Mouse (Mus musculus): ENCODE measurements at regions not wholly inside any gene's neighbourhood (a gene's known extent, or its start where the extent isn't known, plus 50 kb on each side); places are given as distances from the start of the nearest gene placed in this dataset.

- Histone ChIP-seq H3K4me3 (no peak overlapping the region), H3K9ac (no peak overlapping the region), H3K4me1 (replicated peaks) (no peaks in the 10 kb centered on the region), H3K9me3 (replicated peaks) (no peaks in the 10 kb centered on the region), H3K27me3 (replicated peaks) (no peaks in the 10 kb centered on the region), H3K27ac (ENCODE audit: poor library complexity, severe bottlenecking) (no peak overlapping the region), H3K4me2 (no peak overlapping the region), H3K36me3 (no peaks in the 10 kb centered on the region)
- ATAC-seq (ENCODE audit: insufficient number of reproducible peaks, low FRiP score): no peak
- WGBS: 53% methylated on average over 2 of the region's 2 CpGs
Measured at GRCm38 (mm10) chr13:70310516-70310915, 326.9 kb downstream of the Ice1 start.

DNA sequence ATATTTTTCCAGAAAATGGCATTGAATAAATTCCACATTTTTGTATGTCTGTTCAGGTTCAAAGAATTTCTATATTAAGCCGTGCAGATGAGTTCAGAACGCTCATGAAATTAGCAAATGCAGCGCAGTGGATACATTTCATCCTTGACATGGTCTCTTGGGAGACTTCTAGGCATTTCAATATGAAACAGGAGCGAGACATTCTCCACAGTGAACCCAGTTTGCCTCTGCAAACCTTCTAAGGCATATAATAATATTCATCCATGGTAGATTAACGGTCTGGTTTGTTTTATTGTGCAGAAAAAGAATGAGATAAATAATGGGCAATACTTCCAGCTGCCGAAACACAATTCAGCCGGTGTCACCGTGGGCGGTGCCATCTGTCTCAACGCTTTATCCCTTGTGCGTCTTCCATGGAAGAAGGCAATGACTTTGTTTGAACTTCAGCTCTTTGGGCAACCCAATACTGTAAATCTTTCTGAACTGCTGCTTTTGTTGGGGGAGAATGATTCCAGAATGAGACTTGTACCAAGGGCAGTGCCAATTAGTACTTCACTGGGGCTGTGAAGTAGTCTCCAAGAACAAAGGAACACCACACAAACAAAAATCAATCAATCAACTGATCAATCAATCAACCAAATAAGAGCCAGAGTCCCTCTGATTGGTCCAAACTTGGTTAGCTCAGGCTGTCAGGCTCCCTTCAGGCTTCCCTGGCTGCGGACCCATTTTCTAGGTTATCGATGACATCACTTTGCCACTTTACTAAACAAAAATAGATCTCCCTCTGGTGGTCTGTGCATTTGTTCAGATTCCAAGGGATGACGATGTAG is 326.0 kb downstream of the Ice1 start:
- no peak overlapping the region for H3K27ac ChIP-seq (ENCODE audit: poor library complexity, severe bottlenecking)
- ATAC-seq (ENCODE audit: insufficient number of reproducible peaks, low FRiP score): no peak
- H3K36me3 ChIP-seq: no peaks in the 10 kb centered on the region
- WGBS: 85% methylated on average over 14 of the region's 14 CpGs
- H3K4me2 ChIP-seq: no peak overlapping the region
- H3K27me3 ChIP-seq (replicated peaks): no peaks in the 10 kb centered on the region
- H3K9me3 ChIP-seq (replicated peaks): no peaks in the 10 kb centered on the region
- no peak overlapping the region for H3K4me3 ChIP-seq
- no peak overlapping the region for H3K9ac ChIP-seq
- H3K4me1 ChIP-seq (replicated peaks): no peaks in the 10 kb centered on the region

DNA sequence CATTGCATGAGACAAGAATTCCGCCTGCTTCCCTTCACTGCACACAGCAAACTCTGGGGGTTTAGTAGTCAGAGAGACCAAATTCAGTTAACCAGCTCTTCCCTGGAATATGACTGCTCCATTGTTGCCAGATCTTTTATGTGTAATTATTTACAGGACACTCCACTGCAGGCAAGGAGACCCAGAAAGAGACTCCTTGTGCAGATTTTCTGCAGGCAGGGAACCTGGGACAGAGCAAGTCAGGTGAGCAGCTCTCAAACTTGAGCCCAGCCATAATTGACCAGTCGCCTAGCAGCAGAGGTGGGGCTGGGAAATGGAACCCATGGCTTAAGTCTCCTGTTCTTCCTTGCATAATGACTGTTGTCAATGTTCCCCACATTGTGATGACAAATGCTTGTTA is 324.2 kb downstream of the Ice1 start:
- no peaks in the 10 kb centered on the region for H3K27me3 ChIP-seq (replicated peaks)
- H3K27ac ChIP-seq (ENCODE audit: poor library complexity, severe bottlenecking): no peak overlapping the region
- no peak for ATAC-seq (ENCODE audit: insufficient number of reproducible peaks, low FRiP score)
- WGBS: 71% methylated on average over 2 of the region's 2 CpGs
- H3K36me3 ChIP-seq: no peaks in the 10 kb centered on the region
- no peak overlapping the region for H3K4me2 ChIP-seq
- no peak overlapping the region for H3K9ac ChIP-seq
- no peaks in the 10 kb centered on the region for H3K9me3 ChIP-seq (replicated peaks)
- H3K4me1 ChIP-seq (replicated peaks): no peaks in the 10 kb centered on the region
- no peak overlapping the region for H3K4me3 ChIP-seq

DNA sequence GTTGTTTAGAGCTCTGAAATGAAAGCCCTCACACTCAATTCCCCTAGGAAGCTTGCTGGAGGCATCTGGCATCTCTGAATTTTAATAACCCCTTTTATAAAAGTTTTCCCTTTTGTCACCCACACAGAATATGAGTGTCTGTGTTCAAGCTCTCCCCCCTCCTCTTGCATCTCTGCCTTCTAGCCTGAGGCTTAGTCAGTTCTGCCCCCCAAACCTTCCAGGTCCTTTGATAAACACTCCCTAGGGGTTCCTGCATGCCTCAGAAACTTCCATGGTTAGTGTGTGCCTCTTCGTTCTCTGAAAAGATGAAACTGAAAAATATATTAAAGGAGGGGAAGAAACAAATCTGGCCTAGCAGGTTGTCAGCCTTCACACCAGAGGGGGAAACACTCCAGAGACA is 313.9 kb downstream of the Ice1 start:
- Histone ChIP-seq H3K4me1 (replicated peaks) (no peaks in the 10 kb centered on the region), H3K4me2 (no peak overlapping the region), H3K9me3 (replicated peaks) (no peaks in the 10 kb centered on the region), H3K36me3 (no peaks in the 10 kb centered on the region), H3K27ac (ENCODE audit: poor library complexity, severe bottlenecking) (no peak overlapping the region), H3K9ac (no peak overlapping the region), H3K4me3 (no peak overlapping the region), H3K27me3 (replicated peaks) (no peaks in the 10 kb centered on the region)
- ATAC-seq (ENCODE audit: insufficient number of reproducible peaks, low FRiP score): no peak
- WGBS: 76% methylated on average over 1 of the region's 1 CpGs

DNA sequence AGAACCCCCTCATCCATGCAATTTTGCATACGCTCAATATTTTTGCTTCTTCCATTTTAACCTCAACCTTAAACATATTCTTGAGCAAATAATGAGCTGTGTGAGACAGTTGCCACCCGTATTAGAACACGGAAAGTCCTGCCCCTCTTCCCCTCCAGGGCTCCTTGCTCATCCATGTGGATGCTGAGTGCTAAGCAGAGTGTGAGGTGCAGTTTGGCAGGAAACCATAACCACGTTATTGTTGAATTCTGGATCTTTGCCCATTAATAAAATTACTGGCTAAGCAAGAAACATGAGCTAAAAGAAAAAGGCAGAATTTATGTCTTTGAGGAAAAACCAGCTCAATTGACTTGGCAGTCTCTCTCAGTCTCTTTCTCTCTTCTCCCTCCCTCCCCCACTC is 301.4 kb downstream of the Ice1 start:
- Histone ChIP-seq H3K4me1 (replicated peaks) (no peaks in the 10 kb centered on the region), H3K36me3 (no peaks in the 10 kb centered on the region), H3K9ac (no peak overlapping the region), H3K27me3 (replicated peaks) (no peaks in the 10 kb centered on the region), H3K4me2 (no peak overlapping the region), H3K27ac (ENCODE audit: poor library complexity, severe bottlenecking) (no peak overlapping the region), H3K9me3 (replicated peaks) (no peaks in the 10 kb centered on the region), H3K4me3 (no peak overlapping the region)
- 80% methylated on average over 4 of the region's 4 CpGs for WGBS
- ATAC-seq (ENCODE audit: insufficient number of reproducible peaks, low FRiP score): no peak

DNA sequence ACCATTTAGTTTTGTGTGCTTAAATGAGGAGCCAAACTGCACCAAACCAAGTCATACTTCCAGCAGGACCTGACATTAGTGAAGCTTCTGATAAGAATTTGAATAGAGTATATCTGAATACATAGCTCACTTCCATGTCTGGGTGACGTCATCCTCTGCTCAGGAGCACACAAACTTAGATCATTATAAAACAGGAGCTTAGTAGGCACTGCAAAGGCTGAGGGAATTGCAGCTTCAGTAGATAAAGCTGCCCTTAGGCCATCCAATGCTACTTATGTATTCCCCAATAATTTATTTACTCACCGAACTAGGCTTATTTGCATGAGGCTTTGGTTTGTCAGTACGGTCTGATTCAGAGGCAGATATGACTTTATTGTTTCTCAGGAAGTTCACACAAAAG is 297.0 kb downstream of the Ice1 start:
- H3K9ac ChIP-seq: no peak overlapping the region
- ATAC-seq (ENCODE audit: insufficient number of reproducible peaks, low FRiP score): no peak
- no peak overlapping the region for H3K4me3 ChIP-seq
- no peak overlapping the region for H3K27ac ChIP-seq (ENCODE audit: poor library complexity, severe bottlenecking)
- no peaks in the 10 kb centered on the region for H3K36me3 ChIP-seq
- H3K4me1 ChIP-seq (replicated peaks): no peaks in the 10 kb centered on the region
- no peaks in the 10 kb centered on the region for H3K9me3 ChIP-seq (replicated peaks)
- H3K4me2 ChIP-seq: no peak overlapping the region
- H3K27me3 ChIP-seq (replicated peaks): no peaks in the 10 kb centered on the region
- 62% methylated on average over 3 of the region's 3 CpGs for WGBS

GRCm38 (mm10) chr13:70343191-70343734 is 294.2 kb downstream of the Ice1 start:
- Histone ChIP-seq H3K9ac (no peak overlapping the region), H3K9me3 (replicated peaks) (no peaks in the 10 kb centered on the region), H3K36me3 (no peaks in the 10 kb centered on the region), H3K4me2 (no peak overlapping the region), H3K4me1 (replicated peaks) (no peaks in the 10 kb centered on the region), H3K27me3 (replicated peaks) (no peaks in the 10 kb centered on the region), H3K4me3 (no peak overlapping the region), H3K27ac (ENCODE audit: poor library complexity, severe bottlenecking) (no peak overlapping the region)
- no peak for ATAC-seq (ENCODE audit: insufficient number of reproducible peaks, low FRiP score)
- 84% methylated on average over 1 of the region's 1 CpGs for whole genome bisulfite sequencing

DNA sequence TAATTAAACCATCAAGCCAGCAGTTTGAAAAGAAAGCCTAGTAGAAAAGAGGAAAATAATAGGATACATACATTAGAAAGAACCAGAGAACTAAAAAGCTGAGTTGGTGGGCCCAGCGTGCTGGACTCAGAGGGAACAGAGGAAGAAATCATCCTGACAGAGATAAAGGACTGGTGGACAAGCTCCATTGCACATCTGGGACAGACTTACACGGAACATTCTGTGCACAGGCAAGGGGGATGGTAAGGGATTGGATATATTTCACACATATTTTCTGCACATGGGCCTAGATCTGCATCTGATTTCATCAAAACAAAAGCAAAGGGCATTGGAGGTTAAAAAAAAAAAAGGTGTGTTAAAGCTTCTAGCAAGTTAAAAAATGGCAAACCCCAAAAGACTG is 293.5 kb downstream of the Ice1 start:
- Histone ChIP-seq H3K4me3 (no peak overlapping the region), H3K4me1 (replicated peaks) (no peaks in the 10 kb centered on the region), H3K36me3 (no peaks in the 10 kb centered on the region), H3K27me3 (replicated peaks) (no peaks in the 10 kb centered on the region), H3K27ac (ENCODE audit: poor library complexity, severe bottlenecking) (no peak overlapping the region), H3K4me2 (no peak overlapping the region), H3K9me3 (replicated peaks) (no peaks in the 10 kb centered on the region), H3K9ac (no peak overlapping the region)
- no peak for ATAC-seq (ENCODE audit: insufficient number of reproducible peaks, low FRiP score)
- 64% methylated on average over 2 of the region's 2 CpGs for WGBS

GRCm38 (mm10) chr13:70344311-70344710 is 293.1 kb downstream of the Ice1 start:
- Histone ChIP-seq H3K4me1 (replicated peaks) (no peaks in the 10 kb centered on the region), H3K9me3 (replicated peaks) (no peaks in the 10 kb centered on the region), H3K36me3 (no peaks in the 10 kb centered on the region), H3K27me3 (replicated peaks) (no peaks in the 10 kb centered on the region), H3K4me2 (no peak overlapping the region), H3K4me3 (no peak overlapping the region), H3K27ac (ENCODE audit: poor library complexity, severe bottlenecking) (no peak overlapping the region), H3K9ac (no peak overlapping the region)
- 75% methylated on average over 5 of the region's 5 CpGs for WGBS
- no peak for ATAC-seq (ENCODE audit: insufficient number of reproducible peaks, low FRiP score)

DNA sequence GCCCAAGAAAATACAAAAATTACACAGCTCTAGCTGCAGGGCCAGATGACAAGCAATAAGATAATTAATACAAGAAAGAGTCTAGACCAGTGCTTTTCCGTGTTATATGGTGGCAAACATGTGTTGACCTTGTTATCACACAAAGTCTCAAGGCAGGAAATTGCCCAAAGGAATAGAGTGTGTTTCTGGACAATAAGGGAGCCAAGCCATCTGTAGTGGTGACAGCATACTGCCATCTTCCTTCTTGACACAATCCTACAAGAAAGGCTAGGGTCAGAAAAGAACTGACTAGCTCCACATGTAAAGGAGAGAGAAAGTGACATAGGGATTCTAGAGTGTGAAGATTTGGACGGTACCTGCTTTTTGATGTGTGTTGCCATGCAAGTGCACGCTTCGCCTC is 289.0 kb downstream of the Ice1 start:
- Histone ChIP-seq H3K27ac (ENCODE audit: poor library complexity, severe bottlenecking) (no peak overlapping the region), H3K9ac (no peak overlapping the region), H3K36me3 (no peaks in the 10 kb centered on the region), H3K4me1 (replicated peaks) (no peaks in the 10 kb centered on the region), H3K4me2 (no peak overlapping the region), H3K27me3 (replicated peaks) (no peaks in the 10 kb centered on the region), H3K4me3 (no peak overlapping the region), H3K9me3 (replicated peaks) (peaks cover 7% of the 10 kb centered on the region)
- no peak for ATAC-seq (ENCODE audit: insufficient number of reproducible peaks, low FRiP score)
- 73% methylated on average over 4 of the region's 4 CpGs for WGBS

DNA sequence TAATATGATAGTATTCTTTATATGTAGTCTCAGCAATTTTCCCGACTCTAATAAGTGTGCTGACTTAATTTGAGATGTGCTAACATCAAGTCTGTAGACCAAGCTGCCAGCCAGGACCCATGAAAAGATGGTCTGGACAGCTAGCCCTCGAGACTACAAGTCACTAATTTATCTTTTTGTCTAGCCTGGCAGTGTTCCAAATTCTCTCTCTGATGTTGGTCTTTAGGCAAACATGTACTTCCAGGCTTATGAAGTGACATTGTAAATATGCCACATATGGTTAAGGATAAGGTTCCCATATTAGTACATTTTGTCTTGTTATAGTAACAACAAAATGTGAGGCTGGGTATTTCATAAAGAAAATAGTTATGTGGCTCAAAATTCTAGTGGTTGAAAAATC is 288.5 kb downstream of the Ice1 start:
- no peak for ATAC-seq (ENCODE audit: insufficient number of reproducible peaks, low FRiP score)
- 52% methylated on average over 2 of the region's 2 CpGs for WGBS

DNA sequence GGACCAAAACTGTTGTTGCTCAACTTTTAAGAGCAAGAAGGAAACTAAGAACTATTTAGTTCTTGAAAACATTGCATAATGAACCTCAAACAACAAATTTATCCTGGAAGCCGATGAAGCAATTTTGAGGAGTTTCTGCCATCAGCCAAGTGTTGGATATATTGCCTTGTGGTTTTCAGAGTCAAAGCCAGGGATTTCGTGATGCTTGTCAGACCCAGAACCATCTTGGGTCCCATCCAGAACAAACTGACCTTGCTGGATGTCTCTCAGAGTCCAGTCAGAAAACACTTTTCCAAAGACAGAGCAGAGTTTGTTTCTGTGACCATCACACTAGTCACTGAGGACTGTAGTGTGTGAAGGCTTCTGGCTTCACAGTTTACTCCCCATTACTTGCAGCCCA is 267.8 kb downstream of the Ice1 start:
- Histone ChIP-seq H3K36me3 (no peaks in the 10 kb centered on the region), H3K4me1 (replicated peaks) (peaks cover 3% of the 10 kb centered on the region; the same call in 1 of the 2 replicates), H3K4me2 (no peak overlapping the region), H3K27ac (ENCODE audit: poor library complexity, severe bottlenecking) (no peak overlapping the region), H3K9ac (no peak overlapping the region), H3K4me3 (no peak overlapping the region), H3K9me3 (replicated peaks) (no peaks in the 10 kb centered on the region), H3K27me3 (replicated peaks) (no peaks in the 10 kb centered on the region)
- WGBS: 77% methylated on average over 2 of the region's 2 CpGs
- ATAC-seq (ENCODE audit: insufficient number of reproducible peaks, low FRiP score): no peak

More for the DNA sequence above, 288.5 kb downstream of the Ice1 start:
- peaks cover 7% of the 10 kb centered on the region for H3K9me3 ChIP-seq (replicated peaks)
- no peaks in the 10 kb centered on the region for H3K27me3 ChIP-seq (replicated peaks)
- H3K9ac ChIP-seq: no peak overlapping the region
- no peak overlapping the region for H3K4me2 ChIP-seq
- H3K27ac ChIP-seq (ENCODE audit: poor library complexity, severe bottlenecking): no peak overlapping the region
- no peaks in the 10 kb centered on the region for H3K4me1 ChIP-seq (replicated peaks)
- H3K36me3 ChIP-seq: no peaks in the 10 kb centered on the region
- no peak overlapping the region for H3K4me3 ChIP-seq
